Mouse (Mus musculus): Measurements from ENCODE around the gene Kcnip4. TPM values are rescaled to one million over a fixed set of nuclear protein-coding genes. Genes with fewer than 3 reads are reported as not detected.

Kcnip4 gene
- total RNA-seq, 2 experiments from 2014 or later = 0.12 TPM; not detected in 1

- no peak for DNase-seq
- intact Hi-C loops (cut with DNase I) = no loop called here
Observed at GRCm38 (mm10) chr5:48490864-48491477, 1033.7 kb downstream of the Kcnip4 start.

GRCm38 (mm10) chr5:48489549-48490288, 1035.0 kb downstream of the Kcnip4 start:
- intact Hi-C loops (cut with DNase I) = no loop called here
- DNase-seq = no peak

GRCm38 (mm10) chr5:48483112-48483511, 1041.6 kb downstream of the Kcnip4 start:
- DNase-seq = no peak
- intact Hi-C loops (cut with DNase I) = no loop called here

GRCm38 (mm10) chr5:48460221-48460620, 1064.5 kb downstream of the Kcnip4 start:
- no peak for DNase-seq
- intact Hi-C loops (cut with DNase I) = no loop called here

- DNase-seq = no peak
- intact Hi-C loops (cut with DNase I) = no loop called here
Observed at GRCm38 (mm10) chr5:48448888-48449287, 1075.8 kb downstream of the Kcnip4 start.

- intact Hi-C loops (cut with DNase I) = no loop called here
- DNase-seq = no peak
Observed at GRCm38 (mm10) chr5:48430459-48430858, 1094.2 kb downstream of the Kcnip4 start.

- intact Hi-C loops (cut with DNase I) = no loop called here
Observed at GRCm38 (mm10) chr5:48421957-48422356, 1102.8 kb downstream of the Kcnip4 start.

GRCm38 (mm10) chr5:48419741-48420140, 1105.0 kb downstream of the Kcnip4 start:
- no peak for DNase-seq
- intact Hi-C loops (cut with DNase I) = no loop called here

More at GRCm38 (mm10) chr5:48421957-48422356, 1102.8 kb downstream of the Kcnip4 start:
- no peak for DNase-seq

GRCm38 (mm10) chr5:48412261-48412660, 1112.4 kb downstream of the Kcnip4 start:
- intact Hi-C loops (cut with DNase I) = no loop called here
- DNase-seq = no peak

GRCm38 (mm10) chr5:48411462-48411861, 1113.2 kb downstream of the Kcnip4 start:
- no peak for DNase-seq
- intact Hi-C loops (cut with DNase I) = no loop called here

- DNase-seq = no peak
- intact Hi-C loops (cut with DNase I) = no loop called here
Observed at GRCm38 (mm10) chr5:48410348-48410747, 1114.4 kb downstream of the Kcnip4 start.

- no peak for DNase-seq
- intact Hi-C loops (cut with DNase I) = no loop called here
Observed at GRCm38 (mm10) chr5:48408276-48408675, 1116.4 kb downstream of the Kcnip4 start.

- DNase-seq = no peak
- intact Hi-C loops (cut with DNase I) = no loop called here
Observed at GRCm38 (mm10) chr5:48402497-48402896, 1122.2 kb downstream of the Kcnip4 start.

GRCm38 (mm10) chr5:48371890-48372766, 1152.6 kb downstream of the Kcnip4 start:
- DNase-seq = peak; percentile 82 to 90
- intact Hi-C loops (cut with DNase I) = no loop called here

GRCm38 (mm10) chr5:48349309-48349708, 1175.4 kb downstream of the Kcnip4 start:
- intact Hi-C loops (cut with DNase I) = loop anchor here (10.0 kb wide), 1 partner anchor 225 kb away; no protein-coding TSS in a partner anchor

GRCm38 (mm10) chr5:48345983-48346648, 1178.6 kb downstream of the Kcnip4 start:
- no peak for DNase-seq
- intact Hi-C loops (cut with DNase I) = loop anchor here (10.0 kb wide), 1 partner anchor 221 kb away; no protein-coding TSS in a partner anchor

More at GRCm38 (mm10) chr5:48349309-48349708, 1175.4 kb downstream of the Kcnip4 start:
- DNase-seq = no peak

- intact Hi-C loops (cut with DNase I) = loop anchor here (10.0 kb wide), 1 partner anchor 221 kb away; no protein-coding TSS in a partner anchor
- no peak for DNase-seq
Observed at GRCm38 (mm10) chr5:48345095-48345982, 1179.4 kb downstream of the Kcnip4 start.

GRCm38 (mm10) chr5:48340808-48341433, 1183.8 kb downstream of the Kcnip4 start:
- intact Hi-C loops (cut with DNase I) = loop anchor here (10.0 kb wide), 1 partner anchor 216 kb away; no protein-coding TSS in a partner anchor
- DNase-seq = no peak

Data from gastrocnemius, postnatal 36 days (tissue).